Mouse (Mus musculus): ENCODE data around the gene Cryl1. TPM values are rescaled to one million over a fixed set of nuclear protein-coding genes. Genes with fewer than 3 reads are reported as not detected.

The Cryl1 gene
- polyA plus RNA-seq, 1 experiment = 167 TPM

DNA sequence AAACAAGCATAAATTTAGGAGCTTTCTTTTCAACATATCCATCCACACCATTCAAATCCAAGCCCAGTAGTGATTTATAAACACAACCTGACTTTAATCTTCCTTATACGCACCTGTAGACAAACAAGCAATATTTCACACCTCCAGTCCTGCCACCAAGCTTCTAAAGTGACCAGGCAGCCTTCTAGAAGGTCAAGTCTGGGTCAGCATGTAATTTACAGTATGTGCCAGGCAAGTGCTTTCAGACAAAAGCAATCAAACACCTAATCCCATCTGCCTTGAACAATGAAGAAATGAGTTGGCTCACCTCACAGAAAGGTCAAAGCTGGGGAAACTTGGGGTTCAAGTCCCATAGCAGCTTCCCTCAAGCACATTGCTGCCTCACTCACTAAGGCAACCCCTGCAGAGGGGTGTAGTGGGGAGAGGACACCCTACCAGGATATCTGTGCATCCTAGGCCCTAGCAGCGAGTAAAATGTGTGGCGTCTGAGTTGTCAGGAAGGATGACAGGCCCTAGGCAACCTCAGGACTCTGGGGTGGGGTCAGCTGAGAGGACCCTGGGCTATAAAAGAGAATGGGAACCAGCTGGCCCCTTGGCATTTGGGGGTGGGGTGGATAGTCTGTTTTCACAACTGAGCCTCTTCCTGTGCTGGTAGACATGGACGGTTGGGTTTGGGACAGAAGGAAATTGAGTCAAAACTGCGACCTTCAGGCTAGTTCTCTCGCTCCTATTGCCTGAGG, 55.8 kb downstream of the Cryl1 start:
- H3K36me3 ChIP-seq (ENCODE audit: control insufficient read depth, insufficient read depth, low read length) = peaks cover 18% of the 10 kb centered on the region
- H3K27me3 ChIP-seq (ENCODE audit: control insufficient read depth, insufficient read depth, low read length) = no peaks in the 10 kb centered on the region
- WGBS = 88% methylated on average over 6 of the region's 6 CpGs
- no peaks in the 10 kb centered on the region for H3K4me1 ChIP-seq (ENCODE audit: control insufficient read depth, insufficient read depth, insufficient read length, low read length)
- no peak overlapping the region for H3K4me3 ChIP-seq (ENCODE audit: low read depth, low read length)
- no peak overlapping the region for H3K27ac ChIP-seq (ENCODE audit: insufficient read depth, low read depth, low read length)
- no peak for TF ChIP-seq POLR2A (IDR thresholded peaks at IDR 0.05; ENCODE audit: low read depth, low read length)
- TF ChIP-seq CTCF (IDR thresholded peaks at IDR 0.05; ENCODE audit: extremely low read depth, insufficient read length, insufficient replicate concordance, low read depth, low read length) = no peak

DNA sequence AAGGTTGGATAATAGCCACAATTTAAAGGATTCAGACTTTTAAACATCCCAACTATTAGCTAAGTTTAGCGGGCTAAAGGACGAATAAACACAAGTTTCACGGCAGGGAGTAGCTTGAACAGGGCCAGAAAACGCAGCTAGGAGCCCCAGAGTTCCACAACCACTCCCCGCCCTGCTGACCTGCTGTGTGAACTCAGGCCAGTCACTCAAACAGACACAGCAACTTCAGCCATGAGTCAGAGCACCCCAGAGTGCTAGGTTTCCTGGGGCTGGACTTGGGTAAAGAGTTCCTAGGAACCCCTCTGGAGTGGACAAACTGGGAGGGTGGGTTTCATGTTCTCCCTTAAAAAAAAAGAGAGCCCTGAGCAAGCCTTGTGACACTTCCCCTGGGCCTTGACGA, 59.7 kb downstream of the Cryl1 start:
- H3K4me1 ChIP-seq (ENCODE audit: control insufficient read depth, insufficient read depth, insufficient read length, low read length) = no peaks in the 10 kb centered on the region
- H3K27ac ChIP-seq (ENCODE audit: insufficient read depth, low read depth, low read length) = no peak overlapping the region
- no peak overlapping the region for H3K4me3 ChIP-seq (ENCODE audit: low read depth, low read length)
- H3K36me3 ChIP-seq (ENCODE audit: control insufficient read depth, insufficient read depth, low read length) = peaks cover 18% of the 10 kb centered on the region
- TF ChIP-seq POLR2A (IDR thresholded peaks at IDR 0.05; ENCODE audit: low read depth, low read length) (no peak), CTCF (IDR thresholded peaks at IDR 0.05; ENCODE audit: extremely low read depth, insufficient read length, insufficient replicate concordance, low read depth, low read length) (no peak)
- 76% methylated on average over 6 of the region's 6 CpGs for WGBS
- no peaks in the 10 kb centered on the region for H3K27me3 ChIP-seq (ENCODE audit: control insufficient read depth, insufficient read depth, low read length)

DNA sequence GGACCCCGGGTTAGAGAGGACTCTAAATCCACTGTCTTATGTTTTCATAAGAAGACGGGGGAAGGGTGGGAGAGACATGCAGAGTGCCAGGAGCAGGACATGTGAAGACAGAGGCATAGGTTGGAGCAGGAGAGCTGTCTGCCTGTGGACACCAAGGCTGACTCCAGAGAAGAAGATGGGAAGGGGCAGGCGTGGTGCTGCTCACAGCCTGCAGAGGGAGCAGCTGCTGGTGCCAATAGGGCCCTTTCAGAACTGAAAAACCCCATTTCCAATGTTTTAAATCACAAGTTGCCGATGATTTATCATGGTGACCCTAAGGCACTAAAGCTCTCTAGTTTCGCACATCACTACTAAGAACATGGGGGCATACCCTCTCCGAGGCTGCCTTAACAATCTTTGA, 63.5 kb downstream of the Cryl1 start:
- H3K4me3 ChIP-seq (ENCODE audit: low read depth, low read length) = no peak overlapping the region
- H3K27me3 ChIP-seq (ENCODE audit: control insufficient read depth, insufficient read depth, low read length) = no peaks in the 10 kb centered on the region
- WGBS = 89% methylated on average over 6 of the region's 6 CpGs
- peaks cover 5% of the 10 kb centered on the region for H3K36me3 ChIP-seq (ENCODE audit: control insufficient read depth, insufficient read depth, low read length)
- no peak for TF ChIP-seq POLR2A (IDR thresholded peaks at IDR 0.05; ENCODE audit: low read depth, low read length)
- peak; percentile 17; the same call in 1 of the 2 replicates for TF ChIP-seq CTCF (IDR thresholded peaks at IDR 0.05; ENCODE audit: extremely low read depth, insufficient read length, insufficient replicate concordance, low read depth, low read length)
- no peak overlapping the region for H3K27ac ChIP-seq (ENCODE audit: insufficient read depth, low read depth, low read length)
- no peaks in the 10 kb centered on the region for H3K4me1 ChIP-seq (ENCODE audit: control insufficient read depth, insufficient read depth, insufficient read length, low read length)

DNA sequence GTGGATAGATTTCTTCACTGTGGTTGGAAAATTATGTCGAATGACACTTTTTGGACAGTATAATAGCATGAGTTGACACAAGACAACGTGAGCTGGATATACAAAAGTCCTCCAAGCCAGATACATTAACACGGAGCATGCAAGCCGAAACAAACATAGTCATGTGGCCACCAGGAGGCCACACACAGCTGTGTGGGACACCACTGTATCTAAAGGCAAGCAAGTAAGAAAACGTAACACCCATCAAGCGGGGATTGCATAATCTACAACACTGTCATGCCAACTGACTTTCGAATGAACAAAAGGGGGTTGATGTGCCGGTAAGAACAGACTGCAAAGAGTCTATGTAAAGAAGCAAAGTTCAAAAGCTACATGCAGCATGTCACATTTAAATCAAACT, 65.8 kb downstream of the Cryl1 start:
- Histone ChIP-seq H3K4me1 (ENCODE audit: control insufficient read depth, insufficient read depth, insufficient read length, low read length) (no peaks in the 10 kb centered on the region), H3K27ac (ENCODE audit: insufficient read depth, low read depth, low read length) (no peak overlapping the region), H3K4me3 (ENCODE audit: low read depth, low read length) (no peak overlapping the region), H3K27me3 (ENCODE audit: control insufficient read depth, insufficient read depth, low read length) (no peaks in the 10 kb centered on the region), H3K36me3 (ENCODE audit: control insufficient read depth, insufficient read depth, low read length) (no peaks in the 10 kb centered on the region; the same call in 1 of the 2 replicates)
- WGBS = 81% methylated on average over 8 of the region's 8 CpGs
- no peak for TF ChIP-seq CTCF (IDR thresholded peaks at IDR 0.05; ENCODE audit: extremely low read depth, insufficient read length, insufficient replicate concordance, low read depth, low read length)
- no peak for TF ChIP-seq POLR2A (IDR thresholded peaks at IDR 0.05; ENCODE audit: low read depth, low read length)

DNA sequence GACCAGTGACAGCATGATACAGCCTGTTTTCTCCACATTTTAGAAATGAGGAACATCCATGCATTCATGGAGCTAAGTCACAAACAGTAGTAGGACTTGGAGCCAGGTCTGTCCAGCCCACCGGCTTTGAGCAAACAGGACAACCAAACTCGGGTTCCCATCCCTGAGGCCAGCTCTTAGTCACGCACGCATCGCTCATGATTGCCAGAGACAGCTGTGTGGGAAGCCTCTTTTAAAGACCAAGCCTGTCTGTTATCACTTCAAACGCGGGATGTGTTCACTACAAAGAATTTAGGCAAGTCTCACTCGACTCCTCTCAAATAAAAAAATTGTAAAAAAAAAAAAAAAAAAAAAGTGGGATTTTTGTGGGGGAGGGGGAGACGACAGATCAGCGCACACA, 67.2 kb downstream of the Cryl1 start:
- H3K27me3 ChIP-seq (ENCODE audit: control insufficient read depth, insufficient read depth, low read length) = no peaks in the 10 kb centered on the region
- WGBS = 86% methylated on average over 10 of the region's 10 CpGs
- no peaks in the 10 kb centered on the region for H3K4me1 ChIP-seq (ENCODE audit: control insufficient read depth, insufficient read depth, insufficient read length, low read length)

DNA sequence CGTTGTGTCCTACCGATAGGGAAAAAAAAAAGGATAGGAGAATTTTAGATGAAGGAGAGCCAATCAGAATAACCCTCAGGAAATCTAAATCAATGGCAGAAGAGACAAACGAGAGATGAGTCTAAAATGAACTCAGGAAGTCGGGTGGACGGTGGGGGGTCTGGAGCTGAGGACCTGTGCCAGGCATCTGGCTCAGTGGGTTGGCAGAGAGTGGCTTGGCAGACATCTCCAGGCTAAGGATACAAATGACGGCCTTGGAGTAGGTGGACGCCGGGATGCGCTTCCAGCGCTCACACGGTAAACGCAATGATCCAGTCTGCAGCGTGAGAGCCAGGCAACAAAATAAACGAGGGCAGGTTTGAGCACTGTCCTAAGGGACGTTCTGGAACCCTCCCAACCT, 68.7 kb downstream of the Cryl1 start:
- H3K36me3 ChIP-seq (ENCODE audit: control insufficient read depth, insufficient read depth, low read length) = 0 out of 2 replicates have a peak, but pooled peaks cover 1% of the 10 kb centered on the region
- H3K27me3 ChIP-seq (ENCODE audit: control insufficient read depth, insufficient read depth, low read length) = no peaks in the 10 kb centered on the region
- no peak overlapping the region for H3K27ac ChIP-seq (ENCODE audit: insufficient read depth, low read depth, low read length)
- WGBS = 90% methylated on average over 15 of the region's 15 CpGs
- H3K4me1 ChIP-seq (ENCODE audit: control insufficient read depth, insufficient read depth, insufficient read length, low read length) = no peaks in the 10 kb centered on the region
- H3K4me3 ChIP-seq (ENCODE audit: low read depth, low read length) = no peak overlapping the region
- TF ChIP-seq CTCF (IDR thresholded peaks at IDR 0.05; ENCODE audit: extremely low read depth, insufficient read length, insufficient replicate concordance, low read depth, low read length) (no peak), POLR2A (IDR thresholded peaks at IDR 0.05; ENCODE audit: low read depth, low read length) (no peak)

More for the DNA sequence above, 67.2 kb downstream of the Cryl1 start:
- TF ChIP-seq CTCF (IDR thresholded peaks at IDR 0.05; ENCODE audit: extremely low read depth, insufficient read length, insufficient replicate concordance, low read depth, low read length) (no peak), POLR2A (IDR thresholded peaks at IDR 0.05; ENCODE audit: low read depth, low read length) (no peak)
- Histone ChIP-seq H3K27ac (ENCODE audit: insufficient read depth, low read depth, low read length) (no peak overlapping the region), H3K4me3 (ENCODE audit: low read depth, low read length) (no peak overlapping the region), H3K36me3 (ENCODE audit: control insufficient read depth, insufficient read depth, low read length) (no peaks in the 10 kb centered on the region; the same call in 1 of the 2 replicates)

DNA sequence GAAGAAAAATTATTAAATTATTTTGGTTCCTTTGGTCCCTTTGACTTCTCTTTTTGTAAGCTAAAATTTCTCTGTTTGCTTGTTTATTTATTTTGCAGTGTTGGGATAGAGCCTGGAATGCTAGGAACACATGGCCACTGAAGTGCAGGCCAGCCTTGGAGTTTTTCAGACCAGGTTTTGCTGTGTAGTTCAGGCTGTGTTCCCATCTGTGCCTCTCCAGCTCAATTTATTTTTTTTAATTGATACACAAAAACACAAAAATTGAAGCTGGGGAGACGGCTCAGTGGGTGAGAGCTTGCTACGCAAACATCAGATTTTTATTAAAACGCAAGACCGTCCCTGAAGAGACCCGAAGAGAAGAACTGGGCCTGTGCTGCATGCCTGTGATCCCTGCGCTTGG, 71.6 kb downstream of the Cryl1 start:
- Histone ChIP-seq H3K36me3 (ENCODE audit: control insufficient read depth, insufficient read depth, low read length) (0 out of 2 replicates have a peak, but pooled peaks cover 1% of the 10 kb centered on the region), H3K4me3 (ENCODE audit: low read depth, low read length) (no peak overlapping the region), H3K27me3 (ENCODE audit: control insufficient read depth, insufficient read depth, low read length) (no peaks in the 10 kb centered on the region), H3K27ac (ENCODE audit: insufficient read depth, low read depth, low read length) (no peak overlapping the region), H3K4me1 (ENCODE audit: control insufficient read depth, insufficient read depth, insufficient read length, low read length) (no peaks in the 10 kb centered on the region)
- TF ChIP-seq CTCF (IDR thresholded peaks at IDR 0.05; ENCODE audit: extremely low read depth, insufficient read length, insufficient replicate concordance, low read depth, low read length) (no peak), POLR2A (IDR thresholded peaks at IDR 0.05; ENCODE audit: low read depth, low read length) (no peak)
- WGBS = 92% methylated on average over 6 of the region's 6 CpGs

All from small intestine, adult 2 months (tissue).